Mouse (Mus musculus) neural tube, embryonic 11.5 days (tissue): ENCODE measurements around the gene Gfod2. TPM values are rescaled to one million over a fixed set of nuclear protein-coding genes. Genes with fewer than 3 reads are reported as not detected.

ENCODE experiments used
- ATAC-seq: fragments of 200-750 bp; cut with Nextera tagmentation; 2 replicates; pipeline ENCODE4 v1.8.0; 2017; ENCODE audit warnings: moderate number of reproducible peaks, mild to moderate bottlenecking, moderate TSS enrichment, moderate library complexity; ENCODE audit not compliant: insufficient read depth, low FRiP score, low TSS enrichment
- DNase-seq: peaks from one replicate; pipeline ENCODE4 v3.0.0-alpha.2; 2015; ENCODE audit warnings: low spot score
- H3K27ac ChIP-seq: fragments of 300-500 bp; sonication (generic); 2 replicates; pipeline ENCODE4 v1.5.1; 2014; ENCODE audit warnings: low read depth, mild to moderate bottlenecking, low read length
- H3K27me3 ChIP-seq: fragments of 300-500 bp; sonication (generic); 2 replicates; pipeline ENCODE4 v1.6.1; 2014; ENCODE audit warnings: mild to moderate bottlenecking, low read length, mixed read lengths; ENCODE audit not compliant: control insufficient read depth, insufficient read depth
- H3K36me3 ChIP-seq: fragments of 300-500 bp; sonication (generic); 2 replicates; pipeline ENCODE4 v1.6.1; 2014; ENCODE audit warnings: mild to moderate bottlenecking, low read length, moderate library complexity, mixed read lengths; ENCODE audit not compliant: control insufficient read depth, insufficient read depth
- H3K4me1 ChIP-seq: fragments of 300-500 bp; sonication (generic); 2 replicates; pipeline ENCODE4 v1.6.1; 2014; ENCODE audit warnings: low read length, mixed read lengths; ENCODE audit not compliant: control insufficient read depth, insufficient read depth
- H3K4me2 ChIP-seq: fragments of 300-500 bp; sonication (generic); 2 replicates; pipeline ENCODE4 v1.6.1; 2014; ENCODE audit warnings: low read depth, mild to moderate bottlenecking, moderate library complexity
- H3K4me3 ChIP-seq: fragments of 300-500 bp; sonication (generic); 2 replicates; pipeline ENCODE4 v1.5.1; 2014; ENCODE audit warnings: low read depth, low read length
- H3K9ac ChIP-seq: fragments of 300-500 bp; sonication (generic); 2 replicates; pipeline ENCODE4 v1.6.1; 2014; ENCODE audit warnings: mild to moderate bottlenecking, low read length
- H3K9me3 ChIP-seq: fragments of 300-500 bp; sonication (generic); 2 replicates; pipeline ENCODE4 v1.6.1; 2016; ENCODE audit warnings: low read length; ENCODE audit not compliant: control insufficient read depth
- WGBS: fragments of 180-500 bp; shearing (Covaris S2); extraction: QIAGEN DNeasy Blood & Tissue Kit; methylation state at CpG from one replicate; pipeline ENCODE4 v1.1.7; 2014; 5-methylcytosine and 5-hydroxymethylcytosine counted together
- polyA plus RNA-seq: library from polyadenylated mRNA; unstranded; fragments of >200 nt; fragmentation: Nextera tagmentation; extraction: Ambion mirVana; gene quantifications from 2 replicates; pipeline ENCODE4 v1.2.1, GENCODE M21; 2014

The Gfod2 gene
- polyA plus RNA-seq, 1 experiment from 2014 or later: 42.0 TPM

DNA sequence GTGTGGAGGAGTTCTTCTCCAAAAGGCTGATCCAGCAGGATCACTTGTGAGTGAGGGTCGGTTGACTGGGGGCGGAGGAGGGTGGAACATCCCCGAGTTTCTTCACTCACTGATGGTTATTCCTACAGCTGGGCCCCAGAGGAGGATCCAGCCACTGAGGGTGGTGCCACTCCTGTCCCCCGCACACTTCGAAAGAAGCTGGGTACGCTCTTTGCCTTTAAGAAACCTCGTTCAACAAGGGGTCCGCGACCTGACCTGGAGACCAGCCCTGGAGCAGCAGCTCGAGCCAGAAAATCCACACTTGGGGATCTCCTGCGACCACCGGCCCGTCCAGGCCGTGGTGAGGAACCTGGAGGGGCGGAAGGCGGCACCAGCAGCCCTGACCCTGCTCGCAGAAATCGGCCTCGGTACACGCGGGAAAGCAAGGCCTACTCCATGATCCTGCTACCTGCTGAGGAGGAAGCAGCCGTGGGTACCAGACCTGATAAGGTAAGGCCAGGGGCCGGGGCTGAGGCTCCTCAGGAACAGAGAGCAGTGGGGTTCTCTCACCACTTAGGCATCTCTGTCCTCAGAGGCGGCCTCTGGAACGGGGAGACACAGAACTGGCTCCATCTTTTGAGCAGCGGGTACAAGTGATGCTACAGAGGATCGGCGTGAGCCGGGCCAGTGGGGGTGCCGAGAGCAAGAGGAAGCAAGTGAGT, 63.2 kb downstream of the Gfod2 start:
- Histone ChIP-seq H3K9ac (no peak overlapping the region), H3K36me3 (peaks cover 8% of the 10 kb centered on the region), H3K4me1 (peaks cover 7% of the 10 kb centered on the region; the same call in 1 of the 2 replicates), H3K9me3 (no peaks in the 10 kb centered on the region), H3K4me2 (peak overlapping the region; percentile 79; the same call in 1 of the 2 replicates), H3K4me3 (no peak overlapping the region; the same call in 1 of the 2 replicates), H3K27ac (no peak overlapping the region), H3K27me3 (no peaks in the 10 kb centered on the region)
- DNase-seq (no peak), ATAC-seq (no peak)
- 86% methylated on average over 30 of the region's 30 CpGs for WGBS

DNA sequence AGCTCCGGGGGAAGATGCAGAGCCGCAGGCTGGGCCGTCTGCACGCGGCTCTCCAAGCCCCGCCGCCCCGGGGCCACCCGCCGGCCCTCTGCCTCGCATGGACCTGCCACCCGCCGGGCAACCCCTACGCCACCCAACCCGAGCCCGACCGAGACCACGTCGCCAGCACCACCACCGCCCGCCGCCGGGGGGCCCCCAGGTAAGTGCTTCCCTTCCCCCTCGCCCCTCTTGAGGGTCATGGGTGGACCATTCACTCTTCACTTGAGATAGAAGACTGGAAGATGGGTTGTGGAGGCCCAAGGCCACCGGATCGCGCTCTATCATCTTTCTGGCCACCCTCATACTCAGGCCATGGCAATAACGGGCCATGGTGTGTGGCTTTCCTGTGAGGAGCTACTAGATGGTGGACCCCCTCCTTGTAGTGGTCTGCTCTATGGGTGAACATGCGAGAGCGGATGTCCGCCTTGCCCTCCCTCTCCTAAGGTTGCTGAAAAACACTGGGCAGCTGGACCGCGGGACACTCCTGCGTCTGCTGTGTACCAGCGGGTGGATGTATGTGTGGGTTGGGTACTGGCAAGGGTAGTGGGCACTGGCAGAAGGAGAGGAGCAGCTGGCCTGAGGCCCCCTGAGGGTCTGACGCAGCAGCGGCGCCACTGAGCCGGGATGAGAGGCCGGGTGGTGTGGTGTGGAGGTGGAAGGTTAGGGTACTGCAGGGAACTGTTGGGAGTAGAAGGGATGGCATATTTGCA, 64.2 kb downstream of the Gfod2 start:
- 10% methylated on average over 29 of the region's 40 CpGs for WGBS
- peak overlapping the region; percentile 65 for H3K9ac ChIP-seq
- peaks cover 8% of the 10 kb centered on the region for H3K36me3 ChIP-seq
- no peaks in the 10 kb centered on the region for H3K9me3 ChIP-seq
- no peaks in the 10 kb centered on the region for H3K27me3 ChIP-seq
- peak overlapping the region; percentile 79 for H3K4me2 ChIP-seq
- ATAC-seq (peak; percentile 46), DNase-seq (peak; percentile 47)
- 0 out of 2 replicates have a peak, but pooled peaks cover 3% of the 10 kb centered on the region for H3K4me1 ChIP-seq
- H3K4me3 ChIP-seq: peak overlapping the region; percentile 43
- H3K27ac ChIP-seq: peak overlapping the region; percentile 56

DNA sequence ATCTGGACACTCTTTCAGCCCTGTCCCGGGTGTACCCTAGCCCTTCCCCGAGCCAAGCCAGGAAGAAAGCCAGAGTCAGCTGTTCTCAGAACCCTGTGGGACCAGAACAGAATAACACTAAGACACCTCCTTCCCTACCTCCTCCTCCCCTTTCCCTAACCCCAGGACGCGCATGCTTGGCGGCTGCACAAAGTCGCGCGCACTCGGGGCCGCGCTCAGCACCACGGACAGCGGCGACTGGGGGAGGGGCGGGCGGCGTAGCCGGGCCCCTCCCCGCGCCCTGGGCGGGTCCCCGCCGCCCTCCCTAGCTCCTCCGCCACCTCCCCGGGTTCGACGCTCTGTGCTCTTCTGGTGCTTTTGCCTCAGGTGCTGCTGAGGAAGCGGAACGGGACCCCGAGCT, 64.8 kb downstream of the Gfod2 start:
- H3K27ac ChIP-seq: peak overlapping the region; percentile 56
- no peaks in the 10 kb centered on the region for H3K27me3 ChIP-seq
- ATAC-seq (peak; percentile 49), DNase-seq (peak; percentile 81)
- WGBS: 4% methylated on average over 30 of the region's 30 CpGs
- 0 out of 2 replicates have a peak, but pooled peaks cover 3% of the 10 kb centered on the region for H3K4me1 ChIP-seq
- H3K9me3 ChIP-seq: no peaks in the 10 kb centered on the region
- H3K4me3 ChIP-seq: peak overlapping the region; percentile 43
- H3K9ac ChIP-seq: peak overlapping the region; percentile 65
- H3K36me3 ChIP-seq: peaks cover 8% of the 10 kb centered on the region
- peak overlapping the region; percentile 79 for H3K4me2 ChIP-seq

DNA sequence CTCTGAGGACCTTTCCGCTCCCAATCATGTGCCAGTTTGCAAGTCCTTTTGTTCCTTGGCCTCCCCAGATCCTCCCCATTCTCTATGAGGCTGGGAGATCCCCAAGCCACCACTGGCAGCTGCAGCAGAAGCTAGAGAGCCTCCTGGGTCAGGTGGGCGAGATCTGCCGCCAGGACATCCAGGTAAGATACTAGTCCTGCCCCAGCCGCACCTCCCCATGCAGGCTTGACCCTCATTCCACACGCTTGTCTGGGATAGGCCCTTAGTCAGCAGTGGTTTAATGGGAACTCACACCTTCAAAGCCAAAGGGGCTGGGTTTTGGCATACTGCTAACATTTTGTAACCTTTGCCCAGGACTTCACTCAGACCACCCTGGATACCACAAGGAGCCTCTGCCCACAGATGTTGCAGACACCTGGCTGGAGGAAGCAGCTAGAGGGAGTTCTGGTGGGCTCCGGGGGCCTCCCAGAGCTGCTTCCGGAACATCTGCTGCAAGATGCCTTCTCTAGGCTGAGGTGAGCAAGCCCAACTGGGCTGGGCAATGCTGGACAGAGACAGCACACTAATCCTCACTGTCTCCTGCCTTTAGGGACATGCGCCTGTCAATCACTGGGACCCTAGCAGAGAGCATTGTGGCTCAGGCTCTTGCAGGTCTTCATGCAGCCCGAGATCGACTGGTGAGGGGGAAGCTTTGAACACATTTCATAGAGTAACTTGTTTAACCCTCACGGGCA, 65.8 kb downstream of the Gfod2 start:
- Histone ChIP-seq H3K9me3 (no peaks in the 10 kb centered on the region), H3K4me1 (0 out of 2 replicates have a peak, but pooled peaks cover 3% of the 10 kb centered on the region), H3K9ac (no peak overlapping the region), H3K27me3 (no peaks in the 10 kb centered on the region), H3K4me3 (no peak overlapping the region), H3K4me2 (no peak overlapping the region), H3K36me3 (peaks cover 4% of the 10 kb centered on the region), H3K27ac (no peak overlapping the region)
- ATAC-seq (no peak), DNase-seq (no peak)
- WGBS: 90% methylated on average over 11 of the region's 11 CpGs

DNA sequence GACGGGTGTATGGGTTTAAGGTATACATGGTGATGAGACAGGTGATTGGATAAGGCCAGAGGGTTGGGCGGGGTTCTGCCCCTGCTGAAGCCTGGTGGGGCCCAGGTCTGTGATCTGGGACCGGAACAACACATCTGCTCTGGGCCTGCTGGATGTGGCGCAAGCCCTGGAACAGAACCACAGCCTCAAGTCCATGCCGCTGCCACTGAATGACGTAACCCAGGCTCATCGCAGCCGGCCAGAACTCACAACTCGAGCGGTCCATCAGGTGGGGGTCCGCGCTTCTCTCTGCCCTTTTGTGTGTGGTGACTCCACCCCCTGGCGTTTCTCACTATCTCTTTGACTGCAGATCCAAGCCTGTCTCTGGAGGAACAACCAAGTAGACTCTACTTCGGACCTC, 67.5 kb downstream of the Gfod2 start:
- Histone ChIP-seq H3K27ac (no peak overlapping the region), H3K9ac (no peak overlapping the region), H3K4me3 (no peak overlapping the region), H3K4me1 (0 out of 2 replicates have a peak, but pooled peaks cover 3% of the 10 kb centered on the region), H3K9me3 (no peaks in the 10 kb centered on the region), H3K27me3 (no peaks in the 10 kb centered on the region), H3K36me3 (no peaks in the 10 kb centered on the region; the same call in 1 of the 2 replicates), H3K4me2 (no peak overlapping the region)
- 88% methylated on average over 14 of the region's 14 CpGs for WGBS
- DNase-seq: no peak
- ATAC-seq: no peak

DNA sequence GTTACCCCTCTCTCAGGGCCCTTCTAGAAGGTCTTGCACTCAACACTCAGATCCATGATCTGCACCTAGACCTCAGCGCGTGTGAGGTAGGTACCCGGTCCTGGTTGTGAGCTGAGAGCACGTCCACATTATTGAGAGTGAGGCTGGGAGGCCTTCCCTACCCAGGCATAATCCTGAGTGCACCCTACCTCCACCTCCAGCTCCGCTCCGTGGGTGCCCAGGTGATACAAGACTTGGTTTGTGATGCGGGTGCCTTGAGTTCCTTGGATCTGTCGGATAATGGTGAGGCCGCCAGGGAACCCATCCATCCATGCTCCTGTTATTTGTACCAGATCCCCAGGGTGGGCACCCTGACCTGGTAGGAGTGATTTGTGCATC, 68.5 kb downstream of the Gfod2 start:
- Histone ChIP-seq H3K27ac (no peak overlapping the region), H3K36me3 (no peaks in the 10 kb centered on the region; the same call in 1 of the 2 replicates), H3K9ac (no peak overlapping the region), H3K27me3 (no peaks in the 10 kb centered on the region), H3K9me3 (no peaks in the 10 kb centered on the region), H3K4me3 (no peak overlapping the region), H3K4me1 (0 out of 2 replicates have a peak, but pooled peaks cover 3% of the 10 kb centered on the region), H3K4me2 (no peak overlapping the region)
- ATAC-seq (no peak), DNase-seq (no peak)
- 94% methylated on average over 9 of the region's 9 CpGs for WGBS

DNA sequence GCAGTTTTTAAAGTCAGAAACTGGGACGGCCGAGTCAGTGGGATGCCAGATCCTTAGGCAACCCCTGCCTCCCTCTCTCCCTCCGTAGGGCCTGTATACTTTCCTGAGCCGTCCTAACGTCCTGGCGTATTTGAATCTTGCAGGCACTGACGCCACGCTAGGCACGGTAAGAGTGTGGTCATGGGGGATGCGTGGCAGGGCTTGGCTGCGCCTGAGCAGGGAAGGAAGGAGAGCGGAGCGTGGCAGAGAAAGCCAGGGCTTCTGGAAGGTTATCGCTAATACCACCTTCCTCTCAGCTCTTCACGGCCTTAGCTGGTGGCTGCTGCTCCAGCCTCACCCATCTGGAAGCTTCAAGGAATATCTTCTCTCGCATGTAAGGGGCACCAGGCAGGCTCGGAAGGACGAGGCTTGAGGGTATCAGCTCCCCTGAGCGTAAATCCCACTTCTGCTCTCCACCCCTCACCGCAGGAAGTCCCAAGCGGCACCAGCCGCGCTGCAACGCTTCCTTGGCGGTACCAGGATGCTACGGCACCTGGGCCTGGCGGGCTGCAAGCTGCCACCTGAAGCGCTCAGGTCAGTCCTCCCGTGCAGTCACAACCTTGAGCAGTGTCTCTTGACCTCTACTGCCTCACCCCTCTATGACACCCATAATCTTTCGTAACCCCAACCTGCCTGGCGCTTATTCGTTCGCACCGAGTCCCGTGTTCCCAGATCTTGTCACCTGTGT, 69.0 kb downstream of the Gfod2 start:
- 67% methylated on average over 35 of the region's 35 CpGs for WGBS
- Histone ChIP-seq H3K27ac (no peak overlapping the region), H3K4me3 (no peak overlapping the region), H3K4me2 (no peak overlapping the region), H3K27me3 (no peaks in the 10 kb centered on the region), H3K9me3 (no peaks in the 10 kb centered on the region), H3K4me1 (0 out of 2 replicates have a peak, but pooled peaks cover 3% of the 10 kb centered on the region), H3K9ac (no peak overlapping the region), H3K36me3 (no peaks in the 10 kb centered on the region; the same call in 1 of the 2 replicates)
- no peak for ATAC-seq
- DNase-seq: no peak

DNA sequence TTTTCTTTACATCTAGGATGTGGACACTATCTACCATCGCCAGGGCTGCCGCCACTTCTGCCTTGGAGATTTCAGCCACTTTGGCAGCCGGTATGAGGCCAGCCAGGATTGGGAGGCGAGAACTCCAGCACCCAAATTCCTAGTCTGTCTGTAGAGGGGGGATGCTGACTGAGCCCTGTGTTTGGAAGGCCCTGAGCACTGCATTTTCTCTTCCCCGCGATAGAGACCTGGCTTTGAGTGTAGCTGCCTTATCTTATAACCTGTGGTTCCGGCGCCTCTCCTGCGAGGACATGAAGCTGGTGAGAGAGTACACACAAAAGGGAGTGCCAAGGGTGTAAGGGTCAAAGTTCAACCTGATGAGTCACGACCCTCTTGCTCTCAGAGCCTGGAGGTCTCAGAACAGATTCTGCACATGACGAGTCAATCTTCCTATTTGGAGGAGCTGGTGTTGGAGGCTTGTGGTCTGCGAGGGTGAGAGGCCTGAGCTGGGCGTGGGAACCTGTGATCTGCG, 70.2 kb downstream of the Gfod2 start:
- WGBS: 74% methylated on average over 14 of the region's 14 CpGs
- no peak for DNase-seq

More for the DNA sequence above, 70.2 kb downstream of the Gfod2 start:
- no peak overlapping the region for H3K27ac ChIP-seq
- no peak overlapping the region for H3K9ac ChIP-seq
- H3K27me3 ChIP-seq: no peaks in the 10 kb centered on the region
- no peaks in the 10 kb centered on the region for H3K4me1 ChIP-seq
- no peak overlapping the region for H3K4me2 ChIP-seq
- no peaks in the 10 kb centered on the region; the same call in 1 of the 2 replicates for H3K36me3 ChIP-seq
- H3K9me3 ChIP-seq: no peaks in the 10 kb centered on the region
- H3K4me3 ChIP-seq: no peak overlapping the region
- ATAC-seq: no peak
